Mouse (Mus musculus) lung, embryonic 14.5 days (tissue): ENCODE results near the gene Them5. TPM values are rescaled to one million over a fixed set of nuclear protein-coding genes. Genes with fewer than 3 reads are reported as not detected.

Experiments
- ATAC-seq: fragments of 200-750 bp; cut with Nextera tagmentation; 2 replicates; pipeline ENCODE4 v1.8.0; 2017; ENCODE audit warnings: mild to moderate bottlenecking, moderate TSS enrichment, moderate library complexity; ENCODE audit not compliant: insufficient read depth
- DNase-seq: peaks from one replicate; pipeline ENCODE4 v3.0.0-alpha.2; 2015
- H3K27ac ChIP-seq: fragments of 300-500 bp; sonication (generic); 2 replicates; pipeline ENCODE4 v1.5.1; 2014; ENCODE audit warnings: low read depth, mild to moderate bottlenecking, moderate library complexity
- H3K27me3 ChIP-seq: fragments of 300-500 bp; sonication (generic); 2 replicates; pipeline ENCODE4 v1.6.1; 2014; ENCODE audit warnings: low read length, control low read depth; ENCODE audit not compliant: insufficient read depth
- H3K36me3 ChIP-seq: fragments of 300-500 bp; sonication (generic); 2 replicates; pipeline ENCODE4 v1.6.1; 2014; ENCODE audit warnings: control low read depth; ENCODE audit not compliant: insufficient read depth
- H3K4me1 ChIP-seq: fragments of 300-500 bp; sonication (generic); 2 replicates; pipeline ENCODE4 v1.6.1; 2014; ENCODE audit warnings: antibody characterized with exemption, control low read depth; ENCODE audit not compliant: insufficient read depth
- H3K4me2 ChIP-seq: fragments of 300-500 bp; sonication (generic); 2 replicates; pipeline ENCODE4 v1.6.1; 2014; ENCODE audit warnings: mild to moderate bottlenecking
- H3K4me3 ChIP-seq: fragments of 300-500 bp; sonication (generic); 2 replicates; pipeline ENCODE4 v1.5.1; 2014; ENCODE audit warnings: low read depth, low read length
- H3K9ac ChIP-seq: fragments of 300-500 bp; sonication (generic); 2 replicates; pipeline ENCODE4 v1.6.1; 2014
- H3K9me3 ChIP-seq: fragments of 300-500 bp; sonication (generic); 2 replicates; pipeline ENCODE4 v1.6.1; 2016; ENCODE audit warnings: low read depth, low read length, control low read depth
- CTCF ChIP-seq: IDR thresholded peaks from 2 replicates; pipeline ENCODE4 v1.5.1; 2016; ENCODE audit warnings: antibody characterized with exemption, low read depth
- WGBS: fragments of 180-500 bp; shearing (Covaris S2); extraction: QIAGEN DNeasy Blood & Tissue Kit; methylation state at CpG from one replicate; pipeline ENCODE4 v1.1.7; 2014; 5-methylcytosine and 5-hydroxymethylcytosine counted together
- polyA plus RNA-seq: library from polyadenylated mRNA; unstranded; fragments of >200 nt; fragmentation: Nextera tagmentation; extraction: Ambion mirVana; gene quantifications from 2 replicates; pipeline ENCODE4 v1.2.1, GENCODE M21; 2014

Them5 gene
- polyA plus RNA-seq, 1 experiment from 2014 or later: 0.43 TPM

GRCm38 (mm10) chr3:94371637-94372036 is 29.7 kb downstream of the Them5 start:
- DNase-seq: peak; percentile 83

GRCm38 (mm10) chr3:94372038-94372437 is 30.1 kb downstream of the Them5 start:
- H3K27ac ChIP-seq: no peak overlapping the region
- WGBS: 4% methylated on average over 3 of the region's 3 CpGs
- H3K27me3 ChIP-seq: no peaks in the 10 kb centered on the region
- DNase-seq: no peak
- H3K4me1 ChIP-seq: no peaks in the 10 kb centered on the region
- no peak overlapping the region for H3K9ac ChIP-seq
- no peak for ATAC-seq
- no peak for TF ChIP-seq CTCF
- peak overlapping the region; percentile 15; the same call in 1 of the 2 replicates for H3K4me3 ChIP-seq
- no peaks in the 10 kb centered on the region for H3K9me3 ChIP-seq
- H3K4me2 ChIP-seq: peak overlapping the region; percentile 47
- no peaks in the 10 kb centered on the region for H3K36me3 ChIP-seq

More at GRCm38 (mm10) chr3:94371637-94372036, 29.7 kb downstream of the Them5 start:
- H3K27me3 ChIP-seq: no peaks in the 10 kb centered on the region
- H3K4me1 ChIP-seq: no peaks in the 10 kb centered on the region
- 2% methylated on average over 11 of the region's 11 CpGs for WGBS
- H3K4me3 ChIP-seq: peak overlapping the region; percentile 15; the same call in 1 of the 2 replicates
- H3K9me3 ChIP-seq: no peaks in the 10 kb centered on the region
- peak overlapping the region; percentile 47 for H3K4me2 ChIP-seq
- ATAC-seq: peak; percentile 45
- no peaks in the 10 kb centered on the region for H3K36me3 ChIP-seq
- no peak overlapping the region for H3K27ac ChIP-seq
- H3K9ac ChIP-seq: no peak overlapping the region
- TF ChIP-seq CTCF: no peak

DNA sequence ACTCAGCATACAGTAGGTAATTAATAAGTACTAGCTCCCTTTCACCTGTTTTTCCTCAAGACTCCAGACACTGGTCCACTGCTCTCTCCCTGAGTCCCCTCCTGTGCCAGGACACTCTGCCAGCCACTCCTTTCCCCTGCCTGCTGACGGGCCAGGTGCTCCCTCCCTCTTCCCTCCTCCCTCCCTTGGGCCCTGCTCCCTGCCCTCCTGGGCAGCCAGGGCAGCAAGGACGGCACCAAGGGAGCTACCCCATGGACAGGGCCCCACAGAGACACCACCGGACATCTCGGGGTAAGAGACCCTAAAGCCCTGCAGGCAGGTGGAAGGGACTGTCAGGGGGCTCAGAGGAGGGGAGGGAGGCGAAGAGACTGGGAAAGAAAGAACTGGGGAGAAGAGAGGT is 30.7 kb downstream of the Them5 start, which contains the start of gene Rorc:
Rorc (plus strand) TSS at position 154 of the 400 bp plus-strand sequence.
- no peaks in the 10 kb centered on the region for H3K4me1 ChIP-seq
- H3K27me3 ChIP-seq: no peaks in the 10 kb centered on the region
- DNase-seq (no peak), ATAC-seq (no peak)
- peak within 1 kb of the TSS; percentile 62 for H3K27ac ChIP-seq
- WGBS: 13% methylated on average over 5 of the region's 5 CpGs
- no peaks in the 10 kb centered on the region for H3K9me3 ChIP-seq
- H3K4me2 ChIP-seq: peak within 1 kb of the TSS; percentile 51
- H3K36me3 ChIP-seq: no peaks in the 10 kb centered on the region
- no peak within 1 kb of the TSS for H3K9ac ChIP-seq
- no peak for TF ChIP-seq CTCF
- peak within 1 kb of the TSS; percentile 23; the same call in 1 of the 2 replicates for H3K4me3 ChIP-seq

DNA sequence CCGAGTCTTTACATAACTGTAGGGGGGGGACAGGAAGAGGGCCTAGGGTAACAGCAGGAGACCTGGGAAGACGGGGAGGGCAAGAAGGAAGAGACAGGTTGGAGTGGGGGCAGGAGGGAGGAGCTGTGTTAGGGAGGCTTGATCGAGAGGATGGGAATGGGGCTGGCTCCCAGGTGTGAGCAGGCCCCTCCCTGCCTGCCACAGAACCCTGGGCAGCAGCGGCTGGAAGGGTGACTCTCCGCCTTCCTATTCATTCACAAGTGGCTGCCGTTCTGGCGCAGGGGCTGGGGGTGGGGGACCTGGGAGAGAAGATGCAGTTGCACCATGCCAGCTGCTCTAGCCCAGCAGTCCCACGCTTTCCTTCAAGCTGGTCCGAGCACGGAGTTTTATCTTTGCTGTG is 31.2 kb downstream of the Them5 start:
- no peaks in the 10 kb centered on the region for H3K36me3 ChIP-seq
- H3K27ac ChIP-seq: peak overlapping the region; percentile 62
- H3K27me3 ChIP-seq: no peaks in the 10 kb centered on the region
- DNase-seq (peak; percentile 38), ATAC-seq (peak; percentile 59)
- H3K4me3 ChIP-seq: peak overlapping the region; percentile 23; the same call in 1 of the 2 replicates
- no peak for TF ChIP-seq CTCF
- no peak overlapping the region for H3K9ac ChIP-seq
- no peaks in the 10 kb centered on the region for H3K9me3 ChIP-seq
- H3K4me2 ChIP-seq: peak overlapping the region; percentile 51
- WGBS: 2% methylated on average over 10 of the region's 10 CpGs
- no peaks in the 10 kb centered on the region for H3K4me1 ChIP-seq

GRCm38 (mm10) chr3:94373597-94374011 is 31.7 kb downstream of the Them5 start:
- peak; percentile 55 for DNase-seq
- H3K9ac ChIP-seq: no peak overlapping the region
- no peaks in the 10 kb centered on the region for H3K4me1 ChIP-seq
- H3K9me3 ChIP-seq: no peaks in the 10 kb centered on the region
- H3K4me2 ChIP-seq: peak overlapping the region; percentile 51
- WGBS: 1% methylated on average over 5 of the region's 5 CpGs
- peak overlapping the region; percentile 62 for H3K27ac ChIP-seq
- H3K36me3 ChIP-seq: no peaks in the 10 kb centered on the region
- peak; percentile 55 for ATAC-seq
- TF ChIP-seq CTCF: no peak
- H3K4me3 ChIP-seq: peak overlapping the region; percentile 23; the same call in 1 of the 2 replicates
- H3K27me3 ChIP-seq: no peaks in the 10 kb centered on the region

GRCm38 (mm10) chr3:94374636-94375035 is 32.7 kb downstream of the Them5 start:
- H3K27me3 ChIP-seq: no peaks in the 10 kb centered on the region
- DNase-seq: no peak
- H3K9me3 ChIP-seq: no peaks in the 10 kb centered on the region
- ATAC-seq: no peak
- H3K9ac ChIP-seq: no peak overlapping the region
- no peak for TF ChIP-seq CTCF
- no peaks in the 10 kb centered on the region for H3K36me3 ChIP-seq
- no peak overlapping the region for H3K27ac ChIP-seq
- no peak overlapping the region for H3K4me2 ChIP-seq
- no peaks in the 10 kb centered on the region for H3K4me1 ChIP-seq
- H3K4me3 ChIP-seq: no peak overlapping the region

DNA sequence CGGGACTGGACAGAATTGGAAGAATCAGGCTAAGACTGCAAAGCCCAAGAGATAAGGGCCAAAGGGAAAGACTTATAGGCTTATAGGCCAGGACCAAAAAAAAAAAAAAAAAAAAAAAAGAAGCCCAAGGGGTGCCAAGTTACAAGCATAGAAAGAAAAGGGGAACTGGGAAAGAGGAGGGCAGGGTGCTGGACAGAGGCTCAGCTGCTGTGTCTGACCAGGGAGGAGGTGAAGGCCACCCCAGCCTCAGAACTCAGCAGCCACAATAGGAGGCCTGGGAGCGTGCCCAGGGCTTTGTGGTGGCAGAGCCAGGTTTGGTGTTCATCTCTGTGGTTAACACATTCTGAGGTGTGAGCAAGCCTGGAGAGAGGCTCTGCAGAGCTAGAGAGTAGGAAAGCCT is 33.2 kb downstream of the Them5 start:
- Histone ChIP-seq H3K27me3 (no peaks in the 10 kb centered on the region), H3K4me1 (no peaks in the 10 kb centered on the region), H3K9ac (no peak overlapping the region), H3K36me3 (no peaks in the 10 kb centered on the region), H3K27ac (no peak overlapping the region), H3K4me2 (no peak overlapping the region), H3K4me3 (no peak overlapping the region), H3K9me3 (no peaks in the 10 kb centered on the region)
- no peak for TF ChIP-seq CTCF
- DNase-seq (no peak), ATAC-seq (no peak)
- WGBS: 63% methylated on average over 2 of the region's 2 CpGs
